Mouse (Mus musculus) cortical plate, adult 2 months (tissue): ENCODE data around the gene Fhod1. TPM values are rescaled to one million over a fixed set of nuclear protein-coding genes. Genes with fewer than 3 reads are reported as not detected.

ENCODE experiments used
- H3K27ac ChIP-seq: fragments of 200-500 bp; 2 replicates; pipeline ENCODE4 v1.5.1; 2012; ENCODE audit warnings: low read length, control low read depth, inconsistent platforms; ENCODE audit not compliant: insufficient read depth
- H3K4me1 ChIP-seq: fragments of 200-500 bp; 2 replicates; pipeline ENCODE4 v1.6.1; 2011; ENCODE audit warnings: low read length; ENCODE audit not compliant: control insufficient read depth, insufficient read depth
- H3K4me3 ChIP-seq: fragments of 200-500 bp; 2 replicates; pipeline ENCODE4 v1.5.1; 2011; ENCODE audit warnings: mild to moderate bottlenecking, low read length, control low read depth; ENCODE audit not compliant: insufficient read depth
- CTCF ChIP-seq: fragments of 200-500 bp; IDR thresholded peaks from 2 replicates; pipeline ENCODE4 v1.5.1; 2011; ENCODE audit warnings: mild to moderate bottlenecking, control low read depth, low read length; ENCODE audit not compliant: insufficient read depth; ENCODE audit errors: extremely low read depth
- POLR2A ChIP-seq: fragments of 200-500 bp; IDR thresholded peaks from 2 replicates; pipeline ENCODE4 v1.6.1; 2011; ENCODE audit warnings: mild to moderate bottlenecking, low read length, control low read depth; ENCODE audit not compliant: insufficient read depth; ENCODE audit errors: extremely low read depth
- polyA plus RNA-seq: library from polyadenylated mRNA; depleted of rRNA; stranded (reverse); fragments of >200 nt; gene quantifications from 2 replicates; pipeline ENCODE4 v1.2.3, GENCODE M21; 2012

Fhod1 gene
- polyA plus RNA-seq, 1 experiment = 3.4 TPM

- no peak for TF ChIP-seq CTCF
- no peak for TF ChIP-seq POLR2A
- no peak overlapping the region for H3K27ac ChIP-seq
- peaks cover 8% of the 10 kb centered on the region; the same call in 1 of the 2 replicates for H3K4me1 ChIP-seq
- H3K4me3 ChIP-seq = no peak overlapping the region
Measured at GRCm38 (mm10) chr8:105323183-105323582, 24.6 kb downstream of the Fhod1 start.

GRCm38 (mm10) chr8:105318662-105319190, 29.0 kb downstream of the Fhod1 start:
- Histone ChIP-seq H3K4me3 (no peak overlapping the region), H3K27ac (no peak overlapping the region), H3K4me1 (peaks cover 1% of the 10 kb centered on the region; the same call in 1 of the 2 replicates)
- TF ChIP-seq CTCF = no peak
- no peak for TF ChIP-seq POLR2A

DNA sequence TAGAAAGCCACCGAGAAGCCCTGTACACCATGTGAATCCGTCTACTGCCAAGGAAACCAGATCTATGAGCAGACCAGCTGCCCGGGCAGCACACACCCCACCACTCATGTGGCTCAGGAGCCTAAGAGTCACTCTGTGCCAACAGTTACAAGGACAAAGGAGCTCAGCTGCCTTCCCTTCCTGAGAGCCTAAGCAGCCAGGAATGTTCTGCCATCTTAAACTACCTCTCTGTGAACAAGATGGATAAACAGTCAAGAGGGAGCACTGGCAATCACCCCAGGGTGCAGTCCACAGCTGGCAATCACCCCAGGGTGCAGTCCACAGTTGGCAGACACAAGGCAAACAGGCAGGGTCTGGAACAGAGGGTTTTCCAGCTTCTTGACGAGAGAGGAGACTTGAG, 29.8 kb downstream of the Fhod1 start:
- peaks cover 1% of the 10 kb centered on the region; the same call in 1 of the 2 replicates for H3K4me1 ChIP-seq
- TF ChIP-seq CTCF (no peak), POLR2A (no peak)
- H3K4me3 ChIP-seq = no peak overlapping the region
- no peak overlapping the region for H3K27ac ChIP-seq

- no peak overlapping the region for H3K4me3 ChIP-seq
- no peak overlapping the region for H3K27ac ChIP-seq
- TF ChIP-seq CTCF = no peak
- no peak for TF ChIP-seq POLR2A
- peaks cover 1% of the 10 kb centered on the region; the same call in 1 of the 2 replicates for H3K4me1 ChIP-seq
Measured at GRCm38 (mm10) chr8:105315073-105315769, 32.5 kb downstream of the Fhod1 start.

GRCm38 (mm10) chr8:105313622-105314402, 33.9 kb downstream of the Fhod1 start:
- TF ChIP-seq CTCF (no peak), POLR2A (no peak)
- peaks cover 1% of the 10 kb centered on the region; the same call in 1 of the 2 replicates for H3K4me1 ChIP-seq
- H3K4me3 ChIP-seq = no peak overlapping the region
- no peak overlapping the region for H3K27ac ChIP-seq

DNA sequence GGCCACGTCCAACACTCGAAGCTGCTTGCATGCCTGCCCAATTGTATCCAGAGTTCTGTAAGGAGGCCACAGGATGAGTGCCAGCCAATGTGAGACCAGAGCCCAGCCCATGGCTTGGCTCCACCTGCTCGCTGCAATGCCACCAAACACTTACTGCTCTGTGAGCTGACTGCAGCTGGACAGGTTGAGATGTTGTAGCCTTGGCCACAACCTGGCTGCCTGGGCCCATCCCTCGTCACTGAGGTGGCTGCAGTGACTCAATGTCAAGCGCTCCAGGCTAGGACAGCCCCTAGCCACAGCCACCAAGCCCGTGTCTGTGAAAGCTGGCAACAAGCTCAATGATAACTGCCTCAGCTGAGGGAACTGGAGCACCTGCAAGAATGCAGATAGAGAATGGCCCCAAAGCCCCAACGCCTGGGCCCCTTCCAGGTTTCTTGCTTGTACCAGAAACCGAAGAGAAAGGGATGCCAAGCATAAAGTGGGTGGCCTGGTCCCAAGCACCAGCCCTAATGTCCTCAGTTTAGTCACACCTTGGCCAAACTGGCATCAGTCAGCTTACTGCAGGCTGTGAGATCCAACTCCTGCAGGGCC, 34.8 kb downstream of the Fhod1 start:
- Histone ChIP-seq H3K27ac (no peak overlapping the region), H3K4me1 (no peaks in the 10 kb centered on the region), H3K4me3 (no peak overlapping the region)
- TF ChIP-seq POLR2A (no peak), CTCF (no peak)

DNA sequence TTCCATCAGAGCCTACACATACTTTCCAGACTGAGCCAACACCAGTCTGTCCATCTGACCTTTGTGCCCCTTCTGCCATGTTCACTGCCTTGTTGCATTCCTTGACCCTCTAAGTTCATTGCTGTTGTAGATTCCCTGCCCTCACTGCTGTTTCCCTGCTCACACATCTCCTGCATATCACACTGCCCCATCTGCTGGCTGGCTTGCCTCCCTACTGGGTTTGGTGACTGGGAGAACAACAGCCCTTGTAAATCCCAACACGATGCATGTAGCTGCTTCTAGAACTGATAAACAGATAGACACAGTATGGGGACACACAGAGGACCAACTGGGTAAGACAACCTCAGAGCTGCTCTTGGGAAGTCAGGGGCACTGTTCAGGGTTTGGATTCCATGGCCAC, 36.0 kb downstream of the Fhod1 start:
- TF ChIP-seq POLR2A (no peak), CTCF (no peak)
- Histone ChIP-seq H3K4me3 (no peak overlapping the region), H3K27ac (no peak overlapping the region), H3K4me1 (peaks cover under 1% of the 10 kb centered on the region; the same call in 1 of the 2 replicates)

- no peak overlapping the region for H3K27ac ChIP-seq
- H3K4me1 ChIP-seq = peaks cover 3% of the 10 kb centered on the region; the same call in 1 of the 2 replicates
- TF ChIP-seq POLR2A (no peak), CTCF (no peak)
Measured at GRCm38 (mm10) chr8:105310118-105310517, 37.6 kb downstream of the Fhod1 start.

DNA sequence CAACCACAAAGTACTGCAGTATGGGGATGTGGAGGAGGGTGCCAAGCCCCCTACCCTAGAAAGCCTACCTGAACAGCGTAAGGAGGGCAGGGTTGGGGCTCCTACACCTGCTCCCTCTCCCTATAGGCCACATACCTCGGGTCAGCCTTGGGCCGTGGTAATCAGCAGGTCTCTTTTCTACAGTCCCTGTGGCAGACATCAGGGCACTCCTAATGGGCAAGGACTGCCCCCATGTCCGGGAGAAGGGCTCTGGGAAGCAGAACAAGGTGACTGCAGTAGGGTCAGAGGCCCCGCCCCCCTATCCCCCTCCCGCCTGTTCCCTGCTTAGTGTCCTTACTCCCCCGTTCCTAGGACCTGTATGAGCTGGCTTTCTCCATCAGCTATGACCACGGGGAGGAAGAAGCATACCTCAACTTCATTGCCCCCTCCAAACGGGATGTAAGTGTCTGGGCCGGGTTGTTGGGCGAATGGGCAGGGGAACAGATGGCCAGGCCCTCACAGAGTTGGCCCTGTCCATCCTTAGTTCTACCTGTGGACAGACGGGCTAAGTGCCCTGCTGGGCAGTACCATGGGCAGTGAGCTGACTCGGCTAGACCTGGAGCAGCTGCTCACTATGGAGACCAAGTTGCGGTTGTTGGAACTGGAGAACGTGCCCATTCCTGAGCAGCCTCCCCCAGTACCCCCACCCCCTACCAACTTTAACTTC, 38.5 kb downstream of the Fhod1 start:
- TF ChIP-seq POLR2A (no peak), CTCF (no peak)
- H3K4me3 ChIP-seq = no peak overlapping the region
- peaks cover 3% of the 10 kb centered on the region; the same call in 1 of the 2 replicates for H3K4me1 ChIP-seq
- H3K27ac ChIP-seq = no peak overlapping the region

More at GRCm38 (mm10) chr8:105310118-105310517, 37.6 kb downstream of the Fhod1 start:
- H3K4me3 ChIP-seq = no peak overlapping the region
